In genomic region chr7:36695791-36696241, GRCm38 (mm10) we compare ENCODE assay signal across 8 mouse cellular contexts. TPM values are rescaled to one million over a fixed set of nuclear protein-coding genes. Genes with fewer than 3 reads are reported as not detected.
DNase-seq lines count a peak whose midpoint lies in the region; ATAC-seq and TF ChIP-seq lines count a peak whose summit lies in the region.

No protein-coding gene starts in this region.

- ATAC-seq in heart, embryonic 11.5 days (replicated peaks; ENCODE audit: insufficient number of reproducible peaks, low FRiP score, low TSS enrichment) = no peak
- ATAC-seq in kidney, embryonic 14.5 days (ENCODE audit: low FRiP score, low TSS enrichment) = no peak
- ATAC-seq in stomach, embryonic 15.5 days (ENCODE audit: insufficient read depth, low FRiP score, low read depth) = no peak

- no peaks in the 10 kb centered on the region for H3K9me3 ChIP-seq in embryonic facial prominence, embryonic 10.5 days
- H3K9me3 ChIP-seq in heart, embryonic 11.5 days (replicated peaks; ENCODE audit: control insufficient read depth, low read length) = no peaks in the 10 kb centered on the region
- no peaks in the 10 kb centered on the region for H3K9me3 ChIP-seq in kidney, embryonic 14.5 days (ENCODE audit: control insufficient read depth, low read length)
- no peaks in the 10 kb centered on the region for H3K9me3 ChIP-seq in stomach, embryonic 15.5 days

- peak overlapping the region; percentile 60 for H3K9ac ChIP-seq in heart, embryonic 11.5 days (ENCODE audit: low read depth, low read length)
- peak overlapping the region; percentile 74 for H3K9ac ChIP-seq in kidney, embryonic 14.5 days (ENCODE audit: low read depth, low read length)
- peak overlapping the region; percentile 71 for H3K9ac ChIP-seq in stomach, embryonic 15.5 days

- H3K27me3 ChIP-seq in thymus, adult 2 months (ENCODE audit: control insufficient read depth, insufficient read depth, low read length) = no peaks in the 10 kb centered on the region; the same call in 1 of the 2 replicates
- peaks cover 90% of the 10 kb centered on the region for H3K27me3 ChIP-seq in embryonic facial prominence, embryonic 10.5 days (replicated peaks; ENCODE audit: low read depth, poor library complexity, severe bottlenecking)
- H3K27me3 ChIP-seq in heart, embryonic 11.5 days (ENCODE audit: control insufficient read depth, insufficient read depth, low read length) = peaks cover 52% of the 10 kb centered on the region
- H3K27me3 ChIP-seq in kidney, embryonic 14.5 days (ENCODE audit: control insufficient read depth, insufficient read depth, low read length) = peaks cover 66% of the 10 kb centered on the region
- peaks cover 29% of the 10 kb centered on the region for H3K27me3 ChIP-seq in stomach, embryonic 15.5 days (replicated peaks)

- no peak for TF ChIP-seq CTCF in thymus, adult 2 months (IDR thresholded peaks at IDR 0.05; ENCODE audit: borderline replicate concordance, control insufficient read depth, extremely low read depth, insufficient read depth, low read length, poor library complexity)

- DNase-seq in thymus, adult 2 months = no peak
- no peak for DNase-seq in thymus, postnatal 25 days
- DNase-seq in embryonic facial prominence, embryonic 10.5 days (ENCODE audit: low spot score) = peak; percentile 81
- DNase-seq in lung, postnatal 14 days = peak; percentile 51
- no peak for DNase-seq in layer of hippocampus, adult 9-11 months

- H3K4me2 ChIP-seq in heart, embryonic 11.5 days = peak overlapping the region; percentile 100
- peak overlapping the region; percentile 99 for H3K4me2 ChIP-seq in kidney, embryonic 14.5 days (replicated peaks; ENCODE audit: low read depth, low read length)
- H3K4me2 ChIP-seq in stomach, embryonic 15.5 days = peak overlapping the region; percentile 98

- no peaks in the 10 kb centered on the region for H3K36me3 ChIP-seq in thymus, adult 2 months (ENCODE audit: control insufficient read depth, insufficient read depth, low read length)
- H3K36me3 ChIP-seq in embryonic facial prominence, embryonic 10.5 days (replicated peaks) = no peaks in the 10 kb centered on the region
- no peaks in the 10 kb centered on the region for H3K36me3 ChIP-seq in heart, embryonic 11.5 days (ENCODE audit: control insufficient read depth, insufficient read depth, low read length)
- H3K36me3 ChIP-seq in kidney, embryonic 14.5 days (ENCODE audit: control insufficient read depth, insufficient read depth, low read length) = no peaks in the 10 kb centered on the region
- H3K36me3 ChIP-seq in stomach, embryonic 15.5 days = no peaks in the 10 kb centered on the region

- H3K4me1 ChIP-seq in thymus, adult 2 months (replicated peaks; ENCODE audit: control insufficient read depth, insufficient read depth, low read length) = 0 out of 2 replicates have a peak, but pooled peaks cover 2% of the 10 kb centered on the region
- H3K4me1 ChIP-seq in embryonic facial prominence, embryonic 10.5 days = peaks cover 42% of the 10 kb centered on the region
- peaks cover 2% of the 10 kb centered on the region; the same call in 1 of the 2 replicates for H3K4me1 ChIP-seq in heart, embryonic 11.5 days (ENCODE audit: control insufficient read depth, insufficient read depth, low read length)
- H3K4me1 ChIP-seq in kidney, embryonic 14.5 days (ENCODE audit: control insufficient read depth, insufficient read depth, low read length) = no peaks in the 10 kb centered on the region; the same call in 1 of the 2 replicates
- peaks cover 26% of the 10 kb centered on the region for H3K4me1 ChIP-seq in stomach, embryonic 15.5 days

- H3K27ac ChIP-seq in thymus, adult 2 months (ENCODE audit: control insufficient read depth, insufficient read depth, low read length) = no peak overlapping the region
- peak overlapping the region; percentile 88 for H3K27ac ChIP-seq in embryonic facial prominence, embryonic 10.5 days (replicated peaks)
- H3K27ac ChIP-seq in heart, embryonic 11.5 days (ENCODE audit: low read depth, low read length) = no peak overlapping the region
- peak overlapping the region; percentile 80; the same call in 1 of the 2 replicates for H3K27ac ChIP-seq in kidney, embryonic 14.5 days (ENCODE audit: low read depth, low read length)
- H3K27ac ChIP-seq in stomach, embryonic 15.5 days = peak overlapping the region; percentile 95

- 2% methylated on average over 42 of the region's 42 CpGs for WGBS in thymus, adult 2 months
- under 1% methylated on average over 42 of the region's 42 CpGs for WGBS in embryonic facial prominence, embryonic 10.5 days
- WGBS in heart, embryonic 11.5 days (ENCODE audit: insufficient replicate concordance) = under 1% methylated on average over 42 of the region's 42 CpGs
- WGBS in kidney, embryonic 14.5 days = 1% methylated on average over 42 of the region's 42 CpGs
- whole genome bisulfite sequencing in stomach, embryonic 15.5 days = under 1% methylated on average over 42 of the region's 42 CpGs

- TF ChIP-seq POLR2A in thymus, adult 2 months (IDR thresholded peaks at IDR 0.05; ENCODE audit: control insufficient read depth, extremely low read depth, insufficient read depth, low read length, poor library complexity) = no peak

- 0 out of 2 replicates have a peak overlapping the region, but pooled peaks have one; percentile 7 for H3K4me3 ChIP-seq in thymus, adult 2 months (ENCODE audit: control insufficient read depth, insufficient read depth, low read length)
- peak overlapping the region; percentile 85 for H3K4me3 ChIP-seq in embryonic facial prominence, embryonic 10.5 days
- peak overlapping the region; percentile 80 for H3K4me3 ChIP-seq in heart, embryonic 11.5 days (ENCODE audit: low read depth, low read length)
- H3K4me3 ChIP-seq in kidney, embryonic 14.5 days (ENCODE audit: low read length) = peak overlapping the region; percentile 74
- H3K4me3 ChIP-seq in stomach, embryonic 15.5 days (replicated peaks) = peak overlapping the region; percentile 78

RNA-seq across cellular contexts. Expression of gene Tshz3, which starts 2.1 kb away (rescaled TPM):
- 0.44 and 0.52 TPM in 2 replicates for polyA plus RNA-seq in thymus, adult 2 months (2012; rRNA removed)
- 4.0 and 5.0 TPM in 2 replicates for polyA plus RNA-seq in embryonic facial prominence, embryonic 10.5 days (2016; fragmentation: Nextera tagmentation; extraction: Ambion mirVana)
- 3.0 and 5.0 TPM in 2 replicates for polyA plus RNA-seq in heart, embryonic 11.5 days (2014; fragmentation: Nextera tagmentation; extraction: Ambion mirVana)
- polyA plus RNA-seq in kidney, embryonic 14.5 days (2014; fragmentation: Nextera tagmentation; extraction: Ambion mirVana) = 13.2 and 17.9 TPM in 2 replicates
- 14.3 and 16.2 TPM in 2 replicates for polyA plus RNA-seq in stomach, embryonic 15.5 days (2015; fragmentation: Nextera tagmentation; extraction: Ambion mirVana)

Comparison
In these comparisons a context has a peak if more than half of its experiments do, and no peak if none do; other contexts are left out.
1. DNase-seq: peak in embryonic facial prominence, embryonic 10.5 days (single experiment) and lung, postnatal 14 days (single experiment); none in thymus, adult 2 months (single experiment), thymus, postnatal 25 days (single experiment) and layer of hippocampus, adult 9-11 months (single experiment).
2. H3K27ac ChIP-seq: peak in embryonic facial prominence, embryonic 10.5 days (single experiment), kidney, embryonic 14.5 days (single experiment) and stomach, embryonic 15.5 days (single experiment); none in thymus, adult 2 months (single experiment) and heart, embryonic 11.5 days (single experiment).
3. H3K4me3 ChIP-seq: peak in every context shown above with its lines; median percentile 85 in embryonic facial prominence, embryonic 10.5 days; 80 in heart, embryonic 11.5 days; 78 in stomach, embryonic 15.5 days; 74 in kidney, embryonic 14.5 days; 7 in thymus, adult 2 months.
4. Peak in every context shown above with its lines, with median percentiles within 50 percentile points of each other: H3K4me2 ChIP-seq and H3K9ac ChIP-seq.